Mouse (Mus musculus) urinary bladder, adult 18-20 months (tissue): ENCODE data around the gene Tmem184b.
A peak's percentile ranks its signal among the peaks of the same experiment; 100 is the strongest.

Experiments used
- DNase-seq, 2 experiments: peaks; one replicate each; pipeline ENCODE4 v3.0.0; 2022; ENCODE audit warnings: low spot score in 2 of 2, mixed read lengths in 2 of 2

The Tmem184b gene

DNA sequence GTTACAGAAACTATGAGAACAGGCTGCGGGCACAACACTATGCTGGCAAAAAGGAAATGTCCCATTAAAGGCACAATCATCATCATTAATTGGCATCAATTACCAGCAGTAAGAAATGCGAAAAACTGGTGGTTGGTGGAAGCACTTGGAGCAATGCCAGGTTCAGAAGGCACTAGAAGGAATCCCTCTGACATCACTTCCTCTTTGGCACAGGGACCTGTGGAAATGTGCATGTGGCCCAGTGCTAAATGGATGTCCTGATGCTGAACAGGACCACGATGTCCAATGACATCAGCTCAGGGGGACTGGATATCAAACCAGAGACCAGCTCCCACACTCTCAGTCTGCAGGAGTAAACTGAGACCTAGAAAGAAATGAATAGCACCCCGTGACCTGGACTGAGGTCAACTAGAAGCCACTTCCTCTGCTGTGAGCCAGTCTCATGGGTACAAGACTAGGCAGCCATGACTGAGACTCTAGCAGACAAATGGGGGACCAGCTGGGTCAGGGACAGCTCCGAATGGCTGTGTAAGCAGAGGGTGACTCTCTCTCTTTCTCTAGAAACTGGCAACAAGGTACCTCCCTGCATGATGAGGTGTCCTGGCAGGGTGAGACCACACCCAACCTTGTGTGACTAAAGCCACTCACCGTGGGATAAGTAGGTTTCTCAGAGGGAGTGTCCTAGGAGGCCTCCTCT is 60.6 kb downstream of the Tmem184b start:
- DNase-seq: no peak

DNA sequence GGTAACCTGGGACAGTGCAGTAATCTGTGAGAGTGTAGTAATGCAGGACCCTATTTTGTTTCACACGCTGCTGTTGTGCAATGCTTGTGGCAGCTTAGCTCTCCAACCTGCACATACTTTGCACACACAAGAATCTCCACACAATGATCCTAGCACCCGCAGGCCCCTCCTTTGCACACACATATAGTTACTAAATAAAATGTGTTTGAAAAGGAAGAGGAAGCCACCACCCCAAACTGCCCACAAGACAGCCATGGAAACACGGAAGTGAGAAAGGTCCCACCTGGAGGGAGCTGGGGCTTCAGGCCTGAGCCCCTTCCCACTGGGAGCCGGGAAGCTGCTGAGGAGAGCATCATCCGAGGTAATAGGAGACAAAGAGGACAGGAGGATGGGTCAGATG is 64.4 kb downstream of the Tmem184b start:
- DNase-seq: no peak

DNA sequence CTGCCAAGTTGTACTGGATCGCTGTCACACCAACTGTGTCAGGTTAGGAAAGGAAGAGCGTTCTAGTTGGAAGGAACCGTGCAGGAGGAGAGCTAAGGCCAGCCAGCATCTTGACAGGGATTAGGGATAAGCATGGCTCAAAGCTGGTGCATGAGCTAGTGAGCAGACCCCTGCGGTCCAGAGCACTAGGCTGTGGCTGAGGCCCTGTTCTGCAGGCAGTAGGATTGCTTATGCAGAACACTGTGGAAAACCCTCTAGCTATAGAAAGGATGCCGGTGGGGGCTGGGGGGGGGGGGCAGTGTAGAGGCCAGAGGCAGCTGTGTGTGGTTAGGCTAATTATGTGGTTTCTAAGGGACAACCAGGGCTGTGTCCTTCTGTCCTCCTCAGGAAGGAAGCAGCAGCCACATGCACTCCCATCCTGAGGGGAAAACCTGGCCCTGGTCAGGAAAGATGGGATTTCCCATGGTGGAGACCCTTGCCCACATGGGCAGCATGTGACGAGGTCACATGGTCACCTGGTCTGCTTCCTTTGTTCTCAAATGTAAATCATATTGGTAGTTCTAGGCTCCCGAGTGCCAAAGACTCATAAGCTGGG is 68.2 kb downstream of the Tmem184b start:
- no peak for DNase-seq

DNA sequence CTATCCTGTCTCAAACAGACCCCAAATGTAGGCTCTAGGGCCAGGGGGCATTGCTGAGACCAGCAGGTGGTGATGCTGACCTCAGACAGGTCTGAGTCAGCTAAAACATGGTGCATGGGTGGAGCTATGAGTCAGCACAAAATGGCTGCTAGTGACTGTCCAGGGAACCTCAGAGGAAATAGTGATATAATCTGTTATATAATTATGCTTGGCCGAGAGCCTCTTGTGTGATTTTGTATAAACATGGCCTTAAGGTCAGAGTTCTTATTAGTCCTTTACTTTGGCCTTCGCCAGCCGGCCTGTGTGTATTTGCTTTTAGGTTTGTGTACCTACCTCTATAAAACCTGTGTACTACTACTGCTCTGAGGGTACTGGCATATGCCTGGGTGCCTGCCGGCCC is 70.0 kb downstream of the Tmem184b start:
- peak in 1 of 2 experiments; percentile 62 for DNase-seq

DNA sequence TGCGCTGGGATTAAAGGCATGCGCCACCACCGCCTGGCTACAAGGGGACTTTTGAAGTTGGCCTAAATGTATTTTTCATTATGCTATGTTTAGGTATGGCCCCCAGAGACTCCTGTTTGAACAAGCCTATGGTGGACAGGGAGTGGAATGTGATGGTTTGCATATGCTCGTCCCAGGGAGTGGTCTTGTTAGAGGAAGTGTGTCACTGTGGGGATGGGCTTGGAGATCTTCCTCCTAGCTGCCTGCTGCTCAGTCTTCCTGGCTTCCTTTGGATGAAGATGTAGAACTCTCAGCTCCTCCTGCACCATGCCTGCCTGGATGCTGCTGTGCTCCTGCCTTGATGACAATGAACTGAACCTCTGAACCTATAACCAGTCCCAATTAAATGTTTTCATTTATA is 72.8 kb downstream of the Tmem184b start:
- no peak for DNase-seq

DNA sequence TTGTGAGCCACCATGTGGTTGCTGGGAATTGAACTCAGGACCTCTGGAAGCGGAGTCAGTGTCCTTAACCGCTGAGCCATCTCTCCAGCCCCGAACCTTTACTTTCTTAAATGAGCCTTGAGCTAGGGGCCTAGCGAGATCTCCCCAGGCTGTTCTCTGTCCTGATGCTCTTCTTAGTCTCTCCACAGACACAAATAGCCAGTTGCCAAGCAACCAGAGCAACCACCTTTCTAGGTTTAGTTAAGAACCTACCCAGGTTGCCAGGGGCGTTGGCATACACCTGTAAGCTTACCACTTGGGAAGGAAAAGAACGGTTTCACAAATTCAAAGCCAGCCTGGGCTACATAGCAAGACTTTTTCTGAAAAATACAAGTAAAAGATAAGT is 73.4 kb downstream of the Tmem184b start:
- DNase-seq: no peak

DNA sequence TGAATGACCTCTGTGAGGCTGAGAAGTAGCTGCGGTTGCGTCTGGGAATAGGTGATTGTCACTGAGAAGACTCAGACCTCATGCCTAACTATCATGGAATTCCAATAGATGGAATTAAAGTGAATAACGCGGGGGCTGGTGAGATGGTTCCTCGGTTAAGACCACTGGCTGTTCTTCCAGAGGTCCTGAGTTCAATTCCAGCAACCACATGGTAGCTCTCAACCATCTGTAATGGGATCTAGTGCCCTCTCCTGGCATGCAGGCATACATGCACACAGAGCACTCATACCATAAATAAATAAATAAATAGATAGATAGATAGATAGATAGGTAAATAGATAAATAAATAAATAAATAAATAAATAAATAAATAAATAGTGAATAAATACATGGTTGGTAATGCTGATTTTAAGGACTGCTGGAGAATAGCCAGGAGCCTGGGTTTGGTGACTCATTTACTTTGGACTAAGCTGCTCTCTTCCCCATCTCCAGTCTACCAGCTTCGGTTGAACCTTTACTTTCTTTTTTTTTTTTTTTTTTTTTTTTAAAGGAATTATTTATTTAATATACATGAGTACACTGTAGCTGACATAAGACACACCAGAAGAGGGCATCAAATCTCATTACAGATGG is 73.9 kb downstream of the Tmem184b start:
- no peak for DNase-seq

DNA sequence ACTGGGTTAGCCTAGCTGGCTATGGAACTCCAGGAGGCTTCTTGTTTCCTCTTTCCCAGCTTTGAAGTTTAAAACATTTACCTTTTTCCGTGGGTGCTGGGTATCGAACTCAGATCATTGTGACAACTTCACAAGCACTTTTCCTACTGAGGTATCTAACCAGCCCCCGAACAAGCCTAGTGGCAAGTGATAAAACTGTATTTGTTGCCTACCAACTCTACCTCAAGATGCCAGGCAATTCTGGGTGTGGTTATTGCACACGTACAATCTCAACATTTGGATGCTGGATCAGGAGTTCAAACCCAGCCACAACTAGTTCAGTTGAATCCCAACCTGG is 74.5 kb downstream of the Tmem184b start:
- DNase-seq: no peak

DNA sequence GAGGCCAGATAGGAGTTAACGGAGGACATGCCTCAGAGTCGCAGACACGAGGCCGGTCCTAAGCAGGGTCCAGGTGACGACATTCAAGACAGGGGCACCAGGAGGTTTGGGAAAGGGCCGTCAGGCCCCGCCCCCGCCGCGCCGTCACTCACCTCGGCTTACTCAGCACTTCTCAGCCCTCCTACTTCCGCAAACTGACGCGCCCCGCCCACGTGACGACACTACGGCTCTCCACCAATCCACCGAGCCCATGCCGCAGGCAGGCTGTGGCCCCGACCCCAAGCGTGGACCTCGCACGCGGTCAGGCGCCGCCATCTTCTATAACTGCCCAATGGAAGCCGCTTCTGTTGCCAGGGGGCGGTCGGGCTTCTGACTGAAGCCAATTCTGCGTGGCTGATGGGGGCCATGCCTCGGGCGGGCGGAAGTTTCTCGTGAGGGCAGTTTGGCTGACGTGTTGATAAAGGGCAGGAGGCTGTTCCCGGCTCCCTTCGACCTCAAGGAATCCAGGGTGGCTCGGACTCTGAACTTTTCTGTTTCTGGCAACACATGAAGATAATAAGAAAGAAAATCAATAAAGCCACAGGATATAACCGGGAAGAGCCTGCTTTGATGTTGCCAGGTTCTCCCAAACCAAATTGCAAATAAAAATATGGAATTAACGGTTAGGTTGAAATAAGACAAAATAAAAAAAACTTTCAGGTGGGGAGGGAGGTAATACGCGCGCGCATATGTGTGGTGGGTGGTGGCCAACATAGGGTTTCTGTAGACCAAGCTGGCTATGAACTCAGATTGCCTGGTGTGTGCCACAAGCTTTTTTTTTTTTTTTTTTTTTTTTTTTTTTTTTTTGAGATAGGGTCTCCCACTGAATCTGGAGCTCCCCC is 75.1 kb downstream of the Tmem184b start, which contains the start of gene Pla2g6:
TSS of gene Pla2g6 (minus strand) at position 333 of the 881 bp plus-strand sequence.
- DNase-seq: peak; percentile 97 to 99

DNA sequence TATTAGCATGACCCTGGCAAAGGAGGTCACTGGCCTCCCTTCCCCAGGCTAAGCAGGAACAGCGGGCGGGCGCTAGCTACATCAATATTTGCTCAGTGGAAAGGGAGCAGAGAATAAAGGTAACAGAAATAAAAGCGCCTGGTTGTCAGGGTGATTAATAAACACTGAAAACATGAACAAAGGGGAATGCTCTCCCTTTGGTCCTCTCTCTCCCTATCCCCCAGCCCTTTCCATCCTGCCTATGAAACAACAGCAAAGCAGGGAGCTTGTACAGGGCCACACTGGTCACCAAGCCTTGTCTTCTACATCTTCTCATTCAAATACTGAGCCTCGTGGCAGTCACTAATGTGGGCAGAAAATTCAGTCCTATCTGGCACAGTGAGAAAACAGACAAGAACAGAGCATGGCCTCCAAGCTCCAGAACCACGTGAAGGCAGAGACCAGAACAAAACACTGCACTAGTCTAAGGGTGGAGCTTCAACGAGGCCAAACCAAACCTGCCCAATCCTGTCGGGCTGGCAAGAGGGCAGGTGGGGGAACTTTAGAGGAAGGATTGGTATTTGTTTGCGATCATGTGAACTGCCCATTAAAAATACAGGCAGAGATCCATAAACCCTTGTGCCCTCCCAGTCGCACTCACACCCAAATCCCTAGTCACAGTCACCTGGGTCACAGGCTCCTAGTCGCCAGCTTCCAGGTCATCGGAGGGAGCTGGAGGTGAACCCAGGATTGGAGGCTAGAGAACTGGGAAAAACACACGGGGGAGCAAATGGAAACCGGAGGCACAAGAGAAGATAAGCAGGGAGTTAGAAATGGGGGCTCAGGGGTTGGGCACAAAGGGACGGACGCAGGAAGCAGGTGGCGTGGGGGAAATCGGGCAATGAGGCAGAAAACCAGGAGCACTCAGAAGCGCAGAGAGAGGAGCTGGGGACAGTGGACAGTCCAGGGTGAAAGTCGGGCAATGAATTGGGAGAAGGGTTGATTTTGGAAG is 76.1 kb downstream of the Tmem184b start:
- DNase-seq: peak; percentile 57 to 68

DNA sequence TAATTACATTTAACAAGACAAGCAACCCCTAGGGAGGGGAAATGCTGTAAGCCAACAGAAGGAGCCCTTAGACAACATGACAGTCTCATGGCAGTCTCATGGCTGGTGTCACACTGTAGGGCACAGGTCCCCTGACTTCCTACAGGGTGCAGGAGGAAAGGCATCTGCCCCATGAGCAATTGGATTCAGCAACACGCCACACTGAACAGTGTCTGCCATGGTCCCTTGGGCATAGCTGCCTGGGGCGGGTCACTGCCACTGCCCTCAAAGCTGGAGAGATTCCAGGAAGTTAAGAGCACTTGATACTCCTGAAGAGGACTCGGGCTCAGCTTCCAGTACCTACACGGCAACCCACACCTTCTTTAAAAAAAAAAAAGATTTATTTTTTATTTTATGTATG is 77.1 kb downstream of the Tmem184b start:
- no peak for DNase-seq

DNA sequence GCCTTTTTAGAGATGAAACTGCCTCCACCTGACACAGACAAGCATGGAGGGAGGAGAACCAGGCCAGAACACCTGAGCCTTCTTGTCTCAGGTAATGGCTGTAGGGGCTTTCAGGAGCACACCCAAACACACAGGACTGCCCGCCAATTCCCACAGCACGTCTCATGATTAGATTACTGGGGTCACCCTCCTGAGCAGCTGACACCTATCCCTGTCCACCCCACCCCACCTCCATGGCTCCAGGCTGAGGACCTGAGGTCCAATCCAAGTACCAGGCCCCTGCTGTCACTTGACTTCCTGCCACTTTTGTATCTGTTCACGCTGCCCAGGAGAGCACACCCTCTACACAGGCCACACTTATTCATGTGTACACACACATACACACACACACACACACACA is 77.6 kb downstream of the Tmem184b start:
- DNase-seq: no peak

DNA sequence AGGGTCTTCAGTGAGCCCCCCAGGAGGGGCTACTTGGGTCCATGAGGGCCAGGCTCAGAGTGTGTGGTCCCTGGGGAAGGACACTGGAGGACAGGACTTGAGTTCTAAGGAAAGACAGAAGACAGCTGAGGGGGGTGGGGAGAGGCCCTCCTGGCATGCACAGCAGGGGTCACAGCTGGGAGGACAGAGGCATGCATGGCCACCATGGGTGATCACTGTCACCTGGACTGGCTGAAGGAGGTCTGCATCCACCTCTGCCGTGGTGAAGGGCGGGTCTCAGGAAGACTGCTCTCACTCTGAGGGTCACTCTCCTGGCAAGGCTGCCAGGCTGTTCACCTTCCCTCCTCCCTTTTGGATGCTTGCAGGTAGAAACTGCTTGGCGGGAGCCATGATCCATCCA is 79.0 kb downstream of the Tmem184b start:
- no peak for DNase-seq

DNA sequence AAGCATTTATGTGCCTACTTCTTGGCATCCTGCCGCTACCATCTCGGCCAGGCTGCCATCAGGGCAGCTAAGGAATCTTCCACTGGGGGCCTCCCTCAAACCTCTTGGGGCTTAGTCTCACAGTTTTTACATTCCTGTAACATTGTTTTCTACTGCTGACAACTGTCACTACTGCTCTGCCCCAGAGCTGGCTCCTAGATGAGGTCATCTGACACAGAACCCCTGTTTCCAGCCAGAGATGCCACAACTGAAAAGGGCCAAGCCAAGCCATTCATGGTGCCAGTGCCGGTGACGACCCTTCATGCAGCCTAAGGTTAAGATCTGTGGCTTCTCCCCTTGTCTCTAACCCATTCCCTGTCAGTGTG is 79.6 kb downstream of the Tmem184b start:
- DNase-seq: no peak

DNA sequence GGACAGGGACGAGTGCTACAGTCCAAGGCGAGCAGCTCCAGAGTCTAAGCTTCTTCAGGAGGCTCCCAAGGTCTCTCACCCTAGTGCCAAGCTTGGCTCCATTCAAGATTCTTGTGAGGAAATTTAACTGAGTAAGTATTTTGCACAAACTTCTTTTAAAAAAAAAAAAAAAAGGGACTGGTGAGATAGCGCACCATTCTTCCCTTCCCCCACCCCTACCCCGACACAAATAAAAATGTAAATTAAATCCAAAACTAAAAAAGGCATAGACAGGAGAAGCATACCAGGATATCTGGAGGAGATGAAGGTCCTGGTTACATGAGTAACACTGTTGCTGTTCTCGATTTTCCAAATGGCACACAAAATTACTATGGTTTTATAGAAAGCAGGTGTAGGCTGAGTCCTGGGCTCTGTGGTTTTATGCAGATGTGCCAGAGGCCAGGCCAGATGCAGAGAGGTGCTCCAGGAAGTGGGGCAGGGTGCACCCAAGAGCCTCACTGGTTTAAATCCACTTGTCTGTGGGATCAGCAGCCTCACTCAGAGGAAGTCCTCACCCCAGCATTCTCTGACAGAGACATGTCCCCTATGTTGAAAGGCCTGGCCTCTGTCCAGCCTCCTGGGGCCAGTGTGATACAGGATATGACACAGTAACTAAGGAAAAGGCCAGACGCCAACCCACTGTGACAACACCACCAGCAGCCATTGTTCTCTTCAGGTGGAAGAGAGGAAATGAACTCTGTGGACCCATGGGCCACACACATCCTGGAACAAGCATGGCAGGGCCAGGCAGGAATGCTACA is 80.2 kb downstream of the Tmem184b start:
- peak; percentile 38 to 60 for DNase-seq

DNA sequence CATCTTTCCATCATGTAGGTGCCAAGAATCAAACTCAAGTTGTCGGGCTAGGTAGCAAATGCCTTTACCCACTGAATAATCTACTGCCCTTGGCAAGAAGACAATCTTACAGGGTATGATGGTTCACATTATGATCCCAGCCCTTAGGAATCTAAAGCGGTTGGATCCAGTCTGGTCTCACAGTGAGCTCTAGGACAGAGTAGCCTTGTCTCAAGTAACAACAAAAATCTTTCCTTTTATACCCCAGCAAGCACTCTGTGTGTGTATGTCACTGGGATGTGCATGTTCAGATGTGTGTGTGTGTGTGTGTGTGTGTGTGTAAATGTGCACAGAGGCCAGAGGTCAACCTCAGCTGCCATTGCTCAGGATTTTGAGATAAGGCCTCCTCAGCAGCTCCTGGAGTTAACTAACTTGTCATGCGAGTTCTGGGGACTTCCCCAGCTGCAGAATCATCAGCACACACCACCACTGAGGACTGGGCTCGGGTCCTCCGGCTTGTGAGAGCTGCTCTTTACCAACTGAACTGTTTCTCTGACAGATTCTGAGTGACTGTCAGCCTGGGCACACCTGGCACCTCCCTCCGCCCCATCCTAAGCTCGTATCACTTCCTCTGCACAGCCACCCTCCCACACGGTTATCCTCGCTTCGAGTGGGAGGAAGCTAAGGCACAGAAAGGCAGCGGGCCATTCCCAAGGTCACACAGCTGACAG is 80.9 kb downstream of the Tmem184b start:
- peak in 1 of 2 experiments; percentile 40 for DNase-seq

DNA sequence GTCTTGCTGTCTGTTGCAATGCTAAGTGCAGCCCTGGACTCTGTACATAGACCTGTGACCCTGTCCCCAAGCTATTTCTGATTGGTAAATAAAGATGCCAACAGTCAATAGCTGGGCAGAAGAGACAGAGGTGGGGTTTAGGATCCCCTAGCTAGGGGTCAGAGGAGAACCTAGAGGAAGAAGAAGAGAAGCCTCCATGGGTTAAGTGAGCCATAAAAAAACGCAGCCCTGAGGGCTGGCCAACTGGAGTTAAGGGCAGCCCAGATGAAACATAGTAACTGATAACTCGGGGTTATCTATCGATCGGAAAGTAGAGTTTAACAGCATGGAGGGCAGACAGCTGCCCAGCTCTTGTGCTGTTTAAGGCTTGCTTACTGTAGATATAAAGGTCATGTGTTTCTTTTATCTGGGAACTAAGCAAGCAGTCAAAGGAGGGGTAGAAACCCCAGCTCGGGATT is 81.6 kb downstream of the Tmem184b start:
- no peak for DNase-seq

DNA sequence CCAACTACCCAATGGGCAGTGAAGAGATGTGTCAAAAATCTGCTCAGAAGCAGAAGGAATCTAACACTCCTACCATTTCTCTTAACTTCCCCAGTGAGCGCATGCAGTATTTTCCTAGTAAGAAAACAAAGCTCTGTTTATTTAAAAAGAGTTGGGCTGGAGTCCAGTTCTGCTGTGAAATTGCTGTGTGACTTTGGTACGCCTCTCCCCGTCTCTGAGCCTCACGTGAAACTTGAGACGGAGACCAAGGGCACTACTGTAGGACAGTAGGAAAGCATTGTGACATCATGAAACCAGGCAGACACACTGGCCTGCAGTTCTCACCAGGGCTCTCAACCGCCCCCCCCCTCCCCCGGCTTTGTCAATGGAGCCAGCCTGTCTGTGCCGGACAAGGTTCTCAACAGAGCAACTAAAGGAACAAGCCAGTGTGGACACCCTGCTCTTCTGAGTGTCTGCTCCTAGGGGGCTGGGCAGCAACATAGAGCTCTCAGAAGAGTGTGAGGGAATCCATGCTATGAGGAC is 89.5 kb downstream of the Tmem184b start:
- DNase-seq: no peak
